Mouse (Mus musculus) embryonic facial prominence, embryonic 10.5 days (tissue): ENCODE measurements at regions not wholly inside any gene's neighbourhood (a gene's known extent, or its start where the extent isn't known, plus 50 kb on each side); places are given as distances from the start of the nearest gene placed in this dataset.
"Not testable (repeated sequence)": the region's sequence is repeated elsewhere in the genome, so short reads cannot be mapped to it uniquely, and the experiment has no call there.

Experiments used
- DNase-seq: peaks from one replicate; pipeline ENCODE4 v3.0.0-alpha.2; 2017; ENCODE audit warnings: low spot score
- H3K27ac ChIP-seq: fragments of 300-500 bp; sonication (generic); replicated peaks from 2 replicates; pipeline ENCODE4 v1.5.1; 2016; ENCODE audit warnings: mild to moderate bottlenecking
- H3K27me3 ChIP-seq: fragments of 300-500 bp; sonication (generic); replicated peaks from 2 replicates; pipeline ENCODE4 v1.6.1; 2016; ENCODE audit warnings: low read depth, mild to moderate bottlenecking; ENCODE audit not compliant: poor library complexity, severe bottlenecking
- H3K36me3 ChIP-seq: fragments of 300-500 bp; sonication (generic); replicated peaks from 2 replicates; pipeline ENCODE4 v1.6.1; 2016; ENCODE audit warnings: mild to moderate bottlenecking, moderate library complexity
- H3K4me1 ChIP-seq: fragments of 300-500 bp; sonication (generic); 2 replicates; pipeline ENCODE4 v1.6.1; 2016
- H3K4me3 ChIP-seq: fragments of 300-500 bp; sonication (generic); 2 replicates; pipeline ENCODE4 v1.5.1; 2016; ENCODE audit warnings: mild to moderate bottlenecking, moderate library complexity
- H3K9me3 ChIP-seq: fragments of 300-500 bp; sonication (generic); 2 replicates; pipeline ENCODE4 v1.6.1; 2016; ENCODE audit warnings: mild to moderate bottlenecking
- WGBS: fragments of 180-500 bp; shearing (Covaris S2); methylation state at CpG from one replicate; pipeline ENCODE4 v1.1.7; 2016; 5-methylcytosine and 5-hydroxymethylcytosine counted together

GRCm38 (mm10) chr14:47944595-47944994 lies 176.0 kb upstream of the Peli2 start:
- no peak overlapping the region for H3K27ac ChIP-seq
- 85% methylated on average over 1 of the region's 1 CpGs for WGBS
- no peaks in the 10 kb centered on the region for H3K36me3 ChIP-seq
- H3K4me1 ChIP-seq, result 0 out of 2 replicates have a peak, but pooled peaks cover 5% of the 10 kb centered on the region
- no peaks in the 10 kb centered on the region for H3K27me3 ChIP-seq
- DNase-seq, result no peak
- no peaks in the 10 kb centered on the region for H3K9me3 ChIP-seq
- H3K4me3 ChIP-seq, result no peak overlapping the region

- Histone ChIP-seq H3K27ac (no peak overlapping the region), H3K36me3 (no peaks in the 10 kb centered on the region), H3K4me3 (no peak overlapping the region), H3K9me3 (no peaks in the 10 kb centered on the region), H3K27me3 (no peaks in the 10 kb centered on the region), H3K4me1 (no peaks in the 10 kb centered on the region)
- 83% methylated on average over 5 of the region's 5 CpGs for WGBS
- no peak for DNase-seq
Measured at GRCm38 (mm10) chr14:47951041-47951440, 169.6 kb upstream of the Peli2 start.

GRCm38 (mm10) chr14:47958171-47958570 lies 162.5 kb upstream of the Peli2 start:
- H3K9me3 ChIP-seq, result no peaks in the 10 kb centered on the region
- no peak overlapping the region for H3K4me3 ChIP-seq
- H3K36me3 ChIP-seq, result no peaks in the 10 kb centered on the region
- no peaks in the 10 kb centered on the region for H3K4me1 ChIP-seq
- H3K27me3 ChIP-seq, result no peaks in the 10 kb centered on the region
- H3K27ac ChIP-seq, result no peak overlapping the region
- WGBS, result 88% methylated on average over 9 of the region's 9 CpGs
- DNase-seq, result no peak

- WGBS, result 69% methylated on average over 12 of the region's 12 CpGs
- H3K27me3 ChIP-seq, result no peaks in the 10 kb centered on the region
- no peak overlapping the region for H3K4me3 ChIP-seq
- no peaks in the 10 kb centered on the region for H3K36me3 ChIP-seq
- no peak overlapping the region for H3K27ac ChIP-seq
- H3K9me3 ChIP-seq, result no peaks in the 10 kb centered on the region
- no peak for DNase-seq
- no peaks in the 10 kb centered on the region for H3K4me1 ChIP-seq
Measured at GRCm38 (mm10) chr14:47959366-47960280, 161.0 kb upstream of the Peli2 start.

GRCm38 (mm10) chr14:47964806-47965205 lies 155.8 kb upstream of the Peli2 start:
- WGBS, result 87% methylated on average over 4 of the region's 4 CpGs
- DNase-seq, H3K27me3 ChIP-seq, H3K9me3 ChIP-seq, H3K36me3 ChIP-seq, H3K4me3 ChIP-seq, H3K27ac ChIP-seq, H3K4me1 ChIP-seq: not testable (repeated sequence)

- Histone ChIP-seq H3K36me3 (no peaks in the 10 kb centered on the region), H3K4me1 (no peaks in the 10 kb centered on the region), H3K27me3 (no peaks in the 10 kb centered on the region), H3K27ac (no peak overlapping the region), H3K4me3 (no peak overlapping the region), H3K9me3 (no peaks in the 10 kb centered on the region)
- 77% methylated on average over 1 of the region's 1 CpGs for WGBS
- DNase-seq, result no peak
Measured at GRCm38 (mm10) chr14:47969871-47970270, 150.8 kb upstream of the Peli2 start.

- not testable (repeated sequence) for DNase-seq, H3K36me3 ChIP-seq, H3K9me3 ChIP-seq, H3K4me3 ChIP-seq, H3K27ac ChIP-seq, H3K27me3 ChIP-seq, H3K4me1 ChIP-seq
- WGBS, result 95% methylated on average over 20 of the region's 20 CpGs
Measured at GRCm38 (mm10) chr14:47973161-47973560, 147.5 kb upstream of the Peli2 start.

GRCm38 (mm10) chr14:47982993-47983740 lies 137.5 kb upstream of the Peli2 start:
- no peaks in the 10 kb centered on the region; the same call in 1 of the 2 replicates for H3K9me3 ChIP-seq
- H3K27me3 ChIP-seq, result no peaks in the 10 kb centered on the region
- H3K4me3 ChIP-seq, result no peak overlapping the region
- H3K27ac ChIP-seq, result no peak overlapping the region
- DNase-seq, result no peak
- no peaks in the 10 kb centered on the region for H3K36me3 ChIP-seq
- H3K4me1 ChIP-seq, result peaks cover 29% of the 10 kb centered on the region
- 80% methylated on average over 3 of the region's 3 CpGs for WGBS

- Histone ChIP-seq H3K4me3 (no peak overlapping the region), H3K36me3 (no peaks in the 10 kb centered on the region), H3K4me1 (peaks cover 30% of the 10 kb centered on the region), H3K9me3 (no peaks in the 10 kb centered on the region; the same call in 1 of the 2 replicates), H3K27me3 (no peaks in the 10 kb centered on the region), H3K27ac (no peak overlapping the region)
- 20% methylated on average over 3 of the region's 3 CpGs for WGBS
- peak; percentile 32 for DNase-seq
Measured at GRCm38 (mm10) chr14:47986483-47986882, 134.1 kb upstream of the Peli2 start.

- H3K9me3 ChIP-seq, result no peaks in the 10 kb centered on the region; the same call in 1 of the 2 replicates
- H3K27me3 ChIP-seq, result no peaks in the 10 kb centered on the region
- no peak overlapping the region for H3K27ac ChIP-seq
- DNase-seq, result no peak
- peaks cover 30% of the 10 kb centered on the region for H3K4me1 ChIP-seq
- H3K36me3 ChIP-seq, result no peaks in the 10 kb centered on the region
- WGBS, result 21% methylated on average over 5 of the region's 5 CpGs
- no peak overlapping the region for H3K4me3 ChIP-seq
Measured at GRCm38 (mm10) chr14:47986941-47987340, 133.7 kb upstream of the Peli2 start.

GRCm38 (mm10) chr14:47987392-47988075 lies 133.1 kb upstream of the Peli2 start:
- Histone ChIP-seq H3K36me3 (no peaks in the 10 kb centered on the region), H3K4me3 (no peak overlapping the region), H3K9me3 (no peaks in the 10 kb centered on the region; the same call in 1 of the 2 replicates), H3K27me3 (no peaks in the 10 kb centered on the region), H3K4me1 (peaks cover 30% of the 10 kb centered on the region), H3K27ac (no peak overlapping the region)
- WGBS, result 60% methylated on average over 7 of the region's 7 CpGs
- DNase-seq, result no peak

GRCm38 (mm10) chr14:47988131-47988530 lies 132.5 kb upstream of the Peli2 start:
- H3K27ac ChIP-seq, result no peak overlapping the region
- H3K9me3 ChIP-seq, result no peaks in the 10 kb centered on the region; the same call in 1 of the 2 replicates
- peaks cover 30% of the 10 kb centered on the region for H3K4me1 ChIP-seq
- 81% methylated on average over 3 of the region's 3 CpGs for WGBS
- H3K4me3 ChIP-seq, result no peak overlapping the region
- DNase-seq, result no peak
- no peaks in the 10 kb centered on the region for H3K36me3 ChIP-seq
- no peaks in the 10 kb centered on the region for H3K27me3 ChIP-seq
